Mouse (Mus musculus): ENCODE results near the gene Gprc5b. TPM values are rescaled to one million over a fixed set of nuclear protein-coding genes. Genes with fewer than 3 reads are reported as not detected.
A peak's percentile ranks its signal among the peaks of the same experiment; 100 is the strongest.

The Gprc5b gene
- total and polyA plus RNA-seq, 2 experiments: 0.17 to 0.37 TPM

DNA sequence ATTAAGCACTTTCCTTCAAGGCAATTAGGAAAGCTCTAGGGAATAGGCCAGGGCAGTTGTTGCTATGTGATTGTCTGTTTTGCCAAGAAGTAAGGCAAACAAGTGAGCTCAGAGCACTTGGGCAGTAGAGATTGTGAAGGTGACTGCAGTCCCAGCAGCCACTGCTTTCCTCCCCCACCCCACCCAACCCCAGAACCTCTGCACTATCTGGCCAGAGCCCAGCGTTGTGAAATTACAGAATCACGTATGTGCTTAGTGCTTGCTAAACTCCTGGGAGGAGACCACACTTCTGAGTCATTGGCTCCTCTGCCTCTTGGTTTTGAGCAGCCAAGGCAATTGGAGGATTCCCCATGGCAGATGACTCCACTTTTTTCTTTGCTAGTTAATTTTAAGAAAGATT is 59.7 kb downstream of the Gprc5b start:
- Histone ChIP-seq H3K27me3 (ENCODE audit: control insufficient read depth, insufficient read depth, low read length) (no peaks in the 10 kb centered on the region), H3K36me3 (ENCODE audit: control insufficient read depth, insufficient read depth, low read length) (no peaks in the 10 kb centered on the region), H3K4me3 (ENCODE audit: insufficient read depth, low read depth, low read length) (no peak overlapping the region), H3K9ac (ENCODE audit: low read depth, low read length) (no peak overlapping the region), H3K79me2 (ENCODE audit: control insufficient read depth, insufficient read depth, low read length) (no peaks in the 10 kb centered on the region), H3K4me1 (ENCODE audit: control insufficient read depth, insufficient read depth, low read length) (peaks cover 6% of the 10 kb centered on the region), H3K27ac (replicated peaks; ENCODE audit: insufficient read depth, low read depth, low read length) (no peak overlapping the region)
- TF ChIP-seq CTCF (IDR thresholded peaks at IDR 0.05; ENCODE audit: low read depth, low read length) (no peak), POLR2A (IDR thresholded peaks at IDR 0.05; ENCODE audit: extremely low read depth, insufficient read depth, low read length) (no peak)
- peak; percentile 95 for DNase-seq (ENCODE audit: extremely low read depth, low read depth, low spot score)
- 10% methylated on average over 2 of the region's 2 CpGs for WGBS

DNA sequence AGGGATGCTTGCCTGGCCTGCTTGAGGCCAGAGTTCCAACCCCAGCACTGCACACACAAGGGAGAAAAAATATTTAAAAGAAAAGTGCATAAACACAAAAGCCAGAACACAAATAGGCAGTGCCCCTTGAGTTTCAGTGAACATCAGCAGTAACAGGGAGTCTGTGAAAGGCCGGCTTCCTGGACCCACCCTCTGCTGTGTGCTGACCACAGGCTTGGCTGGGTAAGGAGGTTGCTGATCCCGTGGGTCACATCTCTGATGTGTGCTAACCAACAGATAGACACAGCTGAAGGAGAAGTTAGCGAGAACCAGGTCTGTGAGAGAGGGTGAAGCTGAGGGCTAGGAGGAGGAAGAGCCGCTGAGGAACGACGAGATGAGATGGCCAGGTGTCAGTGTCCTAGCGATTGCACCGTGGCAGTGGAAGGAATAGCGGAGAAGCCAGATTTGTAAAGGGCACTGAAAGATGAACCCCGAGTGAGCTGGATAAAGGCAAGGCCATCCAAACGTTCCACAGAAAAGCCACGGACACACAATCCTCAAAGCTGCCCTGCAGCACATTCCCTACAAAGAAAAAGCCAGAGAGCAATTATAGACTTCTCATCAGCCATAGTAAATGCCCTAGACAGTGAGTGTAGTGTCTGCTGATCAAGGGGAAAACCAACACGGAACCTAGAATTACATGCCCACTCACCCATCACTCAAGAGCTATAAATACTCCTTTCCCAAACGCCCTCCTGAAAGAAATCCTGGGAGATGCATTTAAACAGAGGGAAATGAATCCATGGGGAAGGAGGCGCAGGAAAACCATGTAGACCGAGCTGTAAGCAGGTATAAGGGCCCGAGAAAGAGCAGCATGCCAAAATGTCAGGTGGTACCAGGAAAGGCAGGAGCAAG is 63.3 kb downstream of the Gprc5b start:
- Histone ChIP-seq H3K4me1 (ENCODE audit: control insufficient read depth, insufficient read depth, low read length) (peaks cover 6% of the 10 kb centered on the region), H3K9ac (ENCODE audit: low read depth, low read length) (no peak overlapping the region), H3K79me2 (ENCODE audit: control insufficient read depth, insufficient read depth, low read length) (no peaks in the 10 kb centered on the region), H3K27ac (replicated peaks; ENCODE audit: insufficient read depth, low read depth, low read length) (no peak overlapping the region), H3K27me3 (ENCODE audit: control insufficient read depth, insufficient read depth, low read length) (no peaks in the 10 kb centered on the region), H3K36me3 (ENCODE audit: control insufficient read depth, insufficient read depth, low read length) (no peaks in the 10 kb centered on the region), H3K4me3 (ENCODE audit: insufficient read depth, low read depth, low read length) (no peak overlapping the region)
- TF ChIP-seq POLR2A (IDR thresholded peaks at IDR 0.05; ENCODE audit: extremely low read depth, insufficient read depth, low read length): no peak
- no peak for TF ChIP-seq CTCF (IDR thresholded peaks at IDR 0.05; ENCODE audit: low read depth, low read length)
- no peak for DNase-seq (ENCODE audit: extremely low read depth, low read depth, low spot score)
- WGBS: 89% methylated on average over 17 of the region's 17 CpGs

DNA sequence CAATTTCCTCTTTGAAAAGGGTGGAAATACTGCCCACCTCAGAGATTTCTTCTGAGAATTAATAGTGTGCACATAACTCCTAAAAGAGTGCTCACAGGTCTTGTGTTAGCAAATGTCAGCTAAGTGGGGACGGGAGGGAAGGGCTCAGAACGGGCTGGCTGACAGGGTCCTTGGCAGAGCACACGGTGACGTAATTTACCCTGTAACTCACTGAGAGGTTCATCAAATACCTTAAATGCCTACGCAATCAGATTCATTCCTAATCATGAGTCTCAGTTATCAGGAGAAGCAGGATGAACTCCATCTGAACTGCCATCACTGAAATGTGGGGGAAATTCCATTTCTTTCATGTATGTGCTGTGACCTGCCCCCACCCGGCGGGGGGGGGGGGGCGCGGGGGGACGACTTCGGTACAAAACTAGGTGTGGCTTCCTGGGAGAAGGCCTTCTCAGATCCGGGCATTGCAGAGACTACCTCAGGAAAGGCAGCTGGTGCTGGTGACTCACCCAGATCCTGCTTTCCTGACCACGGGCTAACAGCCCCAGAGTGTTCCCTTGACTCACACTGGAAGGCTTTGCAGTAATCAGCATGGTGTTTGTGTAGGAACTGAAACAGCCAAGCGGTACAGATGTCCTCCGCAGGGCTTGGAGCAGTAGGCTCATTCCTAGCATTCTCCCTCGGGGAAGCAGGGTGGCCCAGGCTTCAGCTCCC is 65.3 kb downstream of the Gprc5b start:
- no peak overlapping the region for H3K9ac ChIP-seq (ENCODE audit: low read depth, low read length)
- no peaks in the 10 kb centered on the region for H3K36me3 ChIP-seq (ENCODE audit: control insufficient read depth, insufficient read depth, low read length)
- H3K79me2 ChIP-seq (ENCODE audit: control insufficient read depth, insufficient read depth, low read length): no peaks in the 10 kb centered on the region
- H3K4me1 ChIP-seq (ENCODE audit: control insufficient read depth, insufficient read depth, low read length): no peaks in the 10 kb centered on the region
- no peak for TF ChIP-seq CTCF (IDR thresholded peaks at IDR 0.05; ENCODE audit: low read depth, low read length)
- no peak for TF ChIP-seq POLR2A (IDR thresholded peaks at IDR 0.05; ENCODE audit: extremely low read depth, insufficient read depth, low read length)
- DNase-seq (ENCODE audit: extremely low read depth, low read depth, low spot score): no peak
- WGBS: 27% methylated on average over 16 of the region's 16 CpGs
- no peak overlapping the region for H3K27ac ChIP-seq (replicated peaks; ENCODE audit: insufficient read depth, low read depth, low read length)
- H3K27me3 ChIP-seq (ENCODE audit: control insufficient read depth, insufficient read depth, low read length): no peaks in the 10 kb centered on the region
- no peak overlapping the region for H3K4me3 ChIP-seq (ENCODE audit: insufficient read depth, low read depth, low read length)

DNA sequence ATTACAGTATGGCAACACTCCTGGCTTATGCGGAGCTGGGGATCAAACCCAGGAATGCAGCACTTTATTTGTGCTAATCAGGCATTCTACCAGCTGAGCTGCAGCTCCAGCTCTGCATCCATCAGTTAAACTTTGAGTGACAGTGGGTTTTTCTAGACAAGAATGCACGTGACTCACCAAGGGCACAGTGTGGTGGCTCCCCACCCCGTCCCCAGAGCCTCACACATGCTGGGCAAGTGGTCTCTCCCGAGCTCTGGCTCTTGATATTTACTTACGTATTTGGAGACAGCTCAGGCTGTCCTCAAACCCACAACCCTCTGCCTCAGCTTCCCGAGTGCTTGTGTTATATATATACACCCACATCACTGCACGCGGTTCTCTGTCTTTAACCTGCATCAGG is 66.1 kb downstream of the Gprc5b start:
- no peak overlapping the region for H3K27ac ChIP-seq (replicated peaks; ENCODE audit: insufficient read depth, low read depth, low read length)
- H3K4me1 ChIP-seq (ENCODE audit: control insufficient read depth, insufficient read depth, low read length): no peaks in the 10 kb centered on the region
- TF ChIP-seq POLR2A (IDR thresholded peaks at IDR 0.05; ENCODE audit: extremely low read depth, insufficient read depth, low read length) (no peak), CTCF (IDR thresholded peaks at IDR 0.05; ENCODE audit: low read depth, low read length) (no peak)
- H3K79me2 ChIP-seq (ENCODE audit: control insufficient read depth, insufficient read depth, low read length): no peaks in the 10 kb centered on the region
- no peak for DNase-seq (ENCODE audit: extremely low read depth, low read depth, low spot score)
- 84% methylated on average over 8 of the region's 8 CpGs for WGBS
- no peaks in the 10 kb centered on the region for H3K36me3 ChIP-seq (ENCODE audit: control insufficient read depth, insufficient read depth, low read length)
- no peak overlapping the region for H3K9ac ChIP-seq (ENCODE audit: low read depth, low read length)
- H3K27me3 ChIP-seq (ENCODE audit: control insufficient read depth, insufficient read depth, low read length): no peaks in the 10 kb centered on the region
- H3K4me3 ChIP-seq (ENCODE audit: insufficient read depth, low read depth, low read length): no peak overlapping the region

DNA sequence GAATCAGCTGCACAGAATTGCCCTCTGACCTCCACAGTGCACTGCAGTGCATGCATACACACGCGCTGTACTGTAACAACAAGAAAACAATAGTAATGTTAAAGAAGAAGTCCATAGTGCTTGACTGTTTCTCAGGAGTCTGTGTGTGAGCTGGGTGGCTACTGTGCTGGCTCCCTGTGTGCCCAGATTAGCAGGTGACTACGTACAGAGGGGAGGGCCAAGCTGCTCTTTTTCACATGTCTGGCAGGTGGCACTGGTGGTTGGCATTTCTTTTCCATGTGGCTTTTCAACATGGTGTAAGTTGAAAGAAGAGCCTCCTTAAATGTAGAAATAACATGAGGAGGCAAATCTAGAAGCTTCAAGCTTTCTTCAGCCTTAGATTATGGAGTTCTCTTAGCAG is 66.7 kb downstream of the Gprc5b start:
- no peak for DNase-seq (ENCODE audit: extremely low read depth, low read depth, low spot score)
- H3K27me3 ChIP-seq (ENCODE audit: control insufficient read depth, insufficient read depth, low read length): no peaks in the 10 kb centered on the region
- H3K9ac ChIP-seq (ENCODE audit: low read depth, low read length): no peak overlapping the region
- no peak overlapping the region for H3K27ac ChIP-seq (replicated peaks; ENCODE audit: insufficient read depth, low read depth, low read length)
- WGBS: 96% methylated on average over 3 of the region's 3 CpGs
- H3K4me3 ChIP-seq (ENCODE audit: insufficient read depth, low read depth, low read length): no peak overlapping the region
- H3K36me3 ChIP-seq (ENCODE audit: control insufficient read depth, insufficient read depth, low read length): no peaks in the 10 kb centered on the region
- H3K79me2 ChIP-seq (ENCODE audit: control insufficient read depth, insufficient read depth, low read length): no peaks in the 10 kb centered on the region
- no peak for TF ChIP-seq POLR2A (IDR thresholded peaks at IDR 0.05; ENCODE audit: extremely low read depth, insufficient read depth, low read length)
- TF ChIP-seq CTCF (IDR thresholded peaks at IDR 0.05; ENCODE audit: low read depth, low read length): no peak
- no peaks in the 10 kb centered on the region for H3K4me1 ChIP-seq (ENCODE audit: control insufficient read depth, insufficient read depth, low read length)

Data from liver, adult 2 months (tissue).